Mouse (Mus musculus) forebrain, embryonic 13.5 days (tissue): ENCODE results near the gene Cradd. TPM values are rescaled to one million over a fixed set of nuclear protein-coding genes. Genes with fewer than 3 reads are reported as not detected.
A peak's percentile ranks its signal among the peaks of the same experiment; 100 is the strongest.

Experiments used
- ATAC-seq: fragments of 200-750 bp; cut with Nextera tagmentation; 2 replicates; pipeline ENCODE4 v1.8.0; 2017
- H3K27ac ChIP-seq: fragments of 300-500 bp; sonication (generic); 2 replicates; pipeline ENCODE4 v1.5.1; 2015; ENCODE audit warnings: inconsistent platforms, mild to moderate bottlenecking, moderate library complexity
- H3K27me3 ChIP-seq: fragments of 300-500 bp; sonication (generic); 2 replicates; pipeline ENCODE4 v1.6.1; 2015; ENCODE audit warnings: mild to moderate bottlenecking, inconsistent platforms
- H3K36me3 ChIP-seq: fragments of 300-500 bp; sonication (generic); 2 replicates; pipeline ENCODE4 v1.6.1; 2015; ENCODE audit warnings: mild to moderate bottlenecking, inconsistent platforms; ENCODE audit not compliant: poor library complexity, severe bottlenecking
- H3K4me1 ChIP-seq: fragments of 300-500 bp; sonication (generic); 2 replicates; pipeline ENCODE4 v1.6.1; 2015; ENCODE audit warnings: inconsistent platforms
- H3K4me2 ChIP-seq: fragments of 300-500 bp; sonication (generic); 2 replicates; pipeline ENCODE4 v1.6.1; 2015; ENCODE audit warnings: inconsistent platforms, mild to moderate bottlenecking, moderate library complexity
- H3K4me3 ChIP-seq: fragments of 300-500 bp; sonication (generic); 2 replicates; pipeline ENCODE4 v1.5.1; 2015; ENCODE audit warnings: mild to moderate bottlenecking, inconsistent platforms
- H3K9ac ChIP-seq: fragments of 300-500 bp; sonication (generic); 2 replicates; pipeline ENCODE4 v1.6.1; 2015; ENCODE audit warnings: mild to moderate bottlenecking, inconsistent platforms
- H3K9me3 ChIP-seq: fragments of 300-500 bp; sonication (generic); replicated peaks from 2 replicates; pipeline ENCODE4 v1.6.1; 2016; ENCODE audit warnings: inconsistent platforms
- WGBS: fragments of 180-500 bp; shearing (Covaris S2); methylation state at CpG from one replicate; pipeline ENCODE4 v1.1.7; 2015; 5-methylcytosine and 5-hydroxymethylcytosine counted together
- polyA plus RNA-seq: library from polyadenylated mRNA; unstranded; fragments of >200 nt; fragmentation: Nextera tagmentation; extraction: Ambion mirVana; gene quantifications from 2 replicates; pipeline ENCODE4 v1.2.1, GENCODE M21; 2015

The Cradd gene
- polyA plus RNA-seq, 1 experiment from 2014 or later = 11.3 TPM

DNA sequence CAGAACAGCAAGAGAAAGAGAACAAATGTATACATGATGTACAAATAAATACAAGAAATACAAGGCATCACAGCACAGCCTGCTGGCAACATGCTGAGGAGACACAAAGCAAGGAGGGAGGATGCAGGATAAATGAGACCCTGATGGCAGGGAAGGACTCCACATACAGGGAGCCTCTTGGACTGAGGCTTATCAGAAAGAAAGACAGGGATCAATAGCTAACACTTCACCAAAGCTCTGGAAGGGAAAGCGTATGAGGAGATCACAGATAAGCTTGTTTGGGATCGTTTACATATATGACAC, 78.3 kb downstream of the Cradd start:
- WGBS = 82% methylated on average over 2 of the region's 2 CpGs

DNA sequence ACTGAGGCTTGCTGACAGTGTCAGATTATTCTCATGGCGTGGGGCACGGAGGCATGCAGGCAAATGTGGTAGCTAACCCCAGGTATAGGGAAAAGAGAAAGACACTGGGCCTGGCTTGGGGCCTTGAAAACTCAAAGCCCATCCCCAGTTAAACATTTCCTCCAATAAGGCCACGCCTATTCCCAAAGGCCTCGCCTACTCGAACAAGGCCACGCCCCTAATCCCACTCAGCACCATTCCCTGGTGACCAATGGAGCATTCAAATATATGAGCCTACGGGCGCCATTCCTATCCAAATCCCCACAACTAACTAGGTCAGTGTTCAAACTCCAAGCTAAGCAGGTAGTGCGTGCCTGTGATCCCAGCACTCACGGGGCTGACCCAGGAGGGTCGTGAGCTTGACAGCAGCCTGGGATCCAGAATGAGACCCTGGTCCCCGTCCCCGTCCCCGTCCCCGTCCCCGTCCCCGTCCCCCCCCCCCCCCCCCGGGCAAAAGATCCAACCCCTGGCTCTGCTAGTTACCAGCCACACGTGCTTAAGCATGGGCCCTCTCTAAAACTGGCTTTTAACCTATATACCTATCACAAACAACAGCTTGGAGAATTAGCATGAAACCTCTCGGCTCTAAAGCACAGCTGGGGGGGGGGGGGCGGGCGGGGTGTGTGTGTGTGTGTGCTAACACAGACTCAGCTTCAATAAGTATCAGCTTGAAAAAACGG, 78.8 kb downstream of the Cradd start:
- H3K4me2 ChIP-seq = no peak overlapping the region
- peak; percentile 46; the same call in 1 of the 2 replicates for ATAC-seq
- no peak overlapping the region for H3K9ac ChIP-seq
- no peaks in the 10 kb centered on the region for H3K9me3 ChIP-seq
- 50% methylated on average over 18 of the region's 23 CpGs for WGBS
- H3K27me3 ChIP-seq = 0 out of 2 replicates have a peak, but pooled peaks cover 1% of the 10 kb centered on the region
- H3K27ac ChIP-seq = no peak overlapping the region
- H3K4me3 ChIP-seq = no peak overlapping the region
- H3K4me1 ChIP-seq = peaks cover 19% of the 10 kb centered on the region
- no peaks in the 10 kb centered on the region for H3K36me3 ChIP-seq

More for the DNA sequence above, 78.3 kb downstream of the Cradd start:
- Histone ChIP-seq H3K4me2 (no peak overlapping the region), H3K27me3 (0 out of 2 replicates have a peak, but pooled peaks cover 3% of the 10 kb centered on the region), H3K9ac (no peak overlapping the region), H3K27ac (no peak overlapping the region), H3K4me1 (peaks cover 18% of the 10 kb centered on the region), H3K4me3 (no peak overlapping the region), H3K9me3 (no peaks in the 10 kb centered on the region), H3K36me3 (no peaks in the 10 kb centered on the region)
- ATAC-seq = peak; percentile 42

DNA sequence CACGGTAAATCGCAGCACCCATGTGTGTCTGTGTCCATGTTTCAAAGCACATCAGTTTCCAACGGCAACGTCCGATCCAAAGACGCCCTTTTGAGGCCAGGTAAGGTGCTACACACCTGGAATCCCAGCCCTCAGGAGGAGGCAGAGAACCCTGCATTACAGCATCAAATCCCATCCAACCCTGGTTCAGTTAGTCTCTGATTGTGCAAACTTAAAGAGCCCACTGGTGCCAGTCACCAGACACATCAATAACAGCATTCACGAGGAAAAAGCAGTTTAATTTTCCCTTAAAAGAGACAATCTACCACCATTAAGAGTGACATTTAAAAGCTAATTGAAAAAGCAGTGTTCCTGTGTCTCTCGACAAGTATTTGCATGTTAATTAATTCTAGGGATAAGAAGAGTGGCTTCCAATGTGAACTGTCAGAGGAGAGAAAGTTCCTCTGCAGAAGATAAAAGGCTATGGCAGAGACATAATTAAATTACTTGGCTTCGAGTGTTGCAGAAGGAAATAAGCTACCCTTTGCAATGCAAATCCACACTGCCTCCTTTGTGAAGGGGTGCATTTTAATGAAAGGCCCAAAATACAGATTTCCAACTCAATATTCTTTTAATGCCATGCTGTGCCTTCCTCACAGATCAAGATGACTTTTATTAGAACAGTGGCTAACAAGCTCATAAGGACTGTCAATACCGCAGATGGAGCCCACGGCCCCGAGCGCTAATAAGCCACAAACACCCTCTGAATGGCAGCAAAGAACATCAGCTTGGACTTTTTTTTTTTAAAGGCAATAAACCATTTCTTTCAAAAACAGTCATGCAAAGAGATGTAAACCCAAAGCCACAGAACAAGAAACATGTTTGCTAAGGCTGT, 84.5 kb downstream of the Cradd start:
- H3K9me3 ChIP-seq = no peaks in the 10 kb centered on the region
- H3K27me3 ChIP-seq = peaks cover 15% of the 10 kb centered on the region; the same call in 1 of the 2 replicates
- H3K9ac ChIP-seq = no peak overlapping the region
- H3K4me3 ChIP-seq = no peak overlapping the region
- H3K27ac ChIP-seq = peak overlapping the region; percentile 52
- WGBS = 14% methylated on average over 13 of the region's 13 CpGs
- peak; percentile 92 for ATAC-seq
- H3K36me3 ChIP-seq = no peaks in the 10 kb centered on the region
- peaks cover 47% of the 10 kb centered on the region for H3K4me1 ChIP-seq
- H3K4me2 ChIP-seq = peak overlapping the region; percentile 1; the same call in 1 of the 2 replicates

DNA sequence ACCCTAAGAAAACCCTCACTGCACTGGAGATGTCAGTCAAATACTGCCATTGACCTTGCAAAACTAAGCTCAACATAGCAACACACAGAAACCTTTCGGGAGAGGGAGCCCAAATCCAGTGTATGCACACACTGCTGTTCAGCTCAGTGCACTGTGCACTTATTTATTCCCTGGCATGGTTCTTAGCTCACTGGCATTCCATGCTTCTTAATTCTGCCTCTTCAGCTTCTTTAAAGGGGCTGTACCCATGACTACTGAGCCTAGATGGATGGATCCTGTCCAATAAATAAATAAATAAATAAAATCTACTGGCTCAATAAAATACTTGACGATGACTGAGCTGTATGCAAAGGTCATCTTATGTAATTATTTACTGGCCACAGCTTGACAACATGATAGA, 85.3 kb downstream of the Cradd start:
- Histone ChIP-seq H3K4me1 (peaks cover 49% of the 10 kb centered on the region), H3K27me3 (peaks cover 15% of the 10 kb centered on the region; the same call in 1 of the 2 replicates), H3K27ac (peak overlapping the region; percentile 52), H3K9ac (no peak overlapping the region), H3K4me3 (no peak overlapping the region), H3K4me2 (0 out of 2 replicates have a peak overlapping the region, but pooled peaks have one; percentile 1), H3K9me3 (no peaks in the 10 kb centered on the region), H3K36me3 (no peaks in the 10 kb centered on the region)
- 46% methylated on average over 2 of the region's 2 CpGs for WGBS
- no peak for ATAC-seq

DNA sequence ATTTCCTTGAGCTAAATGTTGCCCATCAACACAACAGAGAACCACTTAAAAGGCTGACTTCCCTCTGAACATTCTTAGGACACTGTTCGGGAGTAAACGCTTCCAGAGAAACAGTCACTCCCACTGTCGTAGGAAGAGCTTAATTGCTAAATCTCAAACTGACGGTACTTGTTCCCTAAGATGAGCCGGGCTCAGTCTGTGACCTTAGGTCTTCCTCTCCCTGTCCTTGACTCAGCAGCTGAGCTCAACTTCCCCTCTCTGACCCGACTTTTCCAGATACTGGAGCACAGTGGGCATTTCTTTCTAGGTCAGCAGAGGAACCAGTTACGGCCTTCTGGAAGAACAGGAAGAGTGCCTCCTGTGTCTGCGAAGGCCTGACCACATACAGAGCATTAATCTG, 87.7 kb downstream of the Cradd start:
- H3K36me3 ChIP-seq = no peaks in the 10 kb centered on the region
- peaks cover 54% of the 10 kb centered on the region for H3K4me1 ChIP-seq
- no peak for ATAC-seq
- no peak overlapping the region for H3K4me2 ChIP-seq
- peaks cover 19% of the 10 kb centered on the region for H3K27me3 ChIP-seq
- WGBS = 36% methylated on average over 8 of the region's 8 CpGs
- no peaks in the 10 kb centered on the region; the same call in 1 of the 2 replicates for H3K9me3 ChIP-seq
- no peak overlapping the region for H3K4me3 ChIP-seq
- H3K27ac ChIP-seq = no peak overlapping the region
- H3K9ac ChIP-seq = no peak overlapping the region

DNA sequence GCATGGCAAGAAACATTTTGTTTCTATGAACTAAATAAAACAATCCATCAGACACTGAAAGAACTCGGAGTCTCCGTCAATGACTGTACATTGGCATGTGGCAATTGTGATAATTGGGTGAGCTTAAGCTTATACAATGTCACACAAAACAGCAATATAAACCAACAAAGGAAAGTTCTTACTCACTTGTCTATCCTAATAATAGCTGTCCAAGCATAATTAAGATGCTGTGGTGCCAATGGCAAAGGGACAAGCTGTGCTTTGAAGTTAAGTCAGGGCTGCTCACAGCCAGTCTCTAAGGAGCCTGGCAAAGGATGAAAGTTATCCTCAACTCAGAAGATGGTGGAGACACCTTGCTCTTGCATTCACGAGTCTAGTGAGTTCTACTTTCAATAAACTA, 89.3 kb downstream of the Cradd start:
- H3K9ac ChIP-seq = no peak overlapping the region
- H3K27me3 ChIP-seq = peaks cover 23% of the 10 kb centered on the region
- no peak for ATAC-seq
- H3K4me2 ChIP-seq = no peak overlapping the region
- no peaks in the 10 kb centered on the region for H3K36me3 ChIP-seq
- WGBS = 24% methylated on average over 3 of the region's 3 CpGs
- no peaks in the 10 kb centered on the region; the same call in 1 of the 2 replicates for H3K9me3 ChIP-seq
- H3K4me1 ChIP-seq = peaks cover 48% of the 10 kb centered on the region
- H3K27ac ChIP-seq = no peak overlapping the region
- no peak overlapping the region for H3K4me3 ChIP-seq

DNA sequence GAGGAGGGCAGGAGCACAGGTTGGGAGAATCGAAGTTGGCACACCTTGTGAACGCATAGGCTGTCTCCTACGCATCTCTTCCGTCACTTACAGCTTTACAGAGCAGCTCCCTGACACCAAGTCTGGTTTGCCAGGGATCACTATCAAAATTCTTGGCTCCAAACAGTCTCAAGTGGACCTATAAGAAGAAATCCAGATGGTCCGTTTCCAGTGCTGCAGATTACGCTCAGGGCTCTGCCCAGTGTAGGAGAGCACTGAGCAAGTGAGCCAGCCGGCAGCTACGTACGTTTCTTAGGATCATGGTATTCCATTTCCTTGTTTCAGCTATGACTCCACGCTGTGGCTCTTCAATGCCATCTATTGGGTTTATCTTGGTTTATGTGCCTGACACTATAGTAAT, 90.9 kb downstream of the Cradd start:
- H3K9me3 ChIP-seq = no peaks in the 10 kb centered on the region; the same call in 1 of the 2 replicates
- peaks cover 23% of the 10 kb centered on the region for H3K27me3 ChIP-seq
- H3K4me2 ChIP-seq = no peak overlapping the region
- H3K4me3 ChIP-seq = no peak overlapping the region
- no peak overlapping the region for H3K27ac ChIP-seq
- H3K36me3 ChIP-seq = no peaks in the 10 kb centered on the region
- no peak for ATAC-seq
- H3K9ac ChIP-seq = no peak overlapping the region
- 86% methylated on average over 10 of the region's 10 CpGs for WGBS
- H3K4me1 ChIP-seq = peaks cover 32% of the 10 kb centered on the region

DNA sequence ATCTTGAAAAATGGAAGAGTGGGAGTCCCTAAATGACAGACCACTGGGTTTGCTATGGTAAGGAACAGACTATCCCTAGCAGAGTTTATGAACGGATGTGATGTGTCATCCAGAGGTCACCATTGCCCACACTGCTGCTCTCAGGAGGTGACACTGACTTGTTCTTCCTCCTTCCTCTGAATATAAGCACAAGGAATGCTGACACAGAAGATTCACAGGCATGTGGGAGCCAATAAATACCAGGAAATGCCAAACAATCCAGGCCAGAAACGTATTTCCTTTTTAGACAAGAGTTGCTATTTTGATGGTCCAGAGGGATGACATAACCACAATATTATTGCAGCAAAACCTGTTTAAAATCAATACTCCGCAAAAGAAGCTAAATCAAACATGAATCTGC, 91.4 kb downstream of the Cradd start:
- 90% methylated on average over 3 of the region's 3 CpGs for WGBS
- H3K9ac ChIP-seq = no peak overlapping the region
- peaks cover 23% of the 10 kb centered on the region for H3K27me3 ChIP-seq
- ATAC-seq = no peak
- no peak overlapping the region for H3K27ac ChIP-seq
- H3K4me3 ChIP-seq = no peak overlapping the region
- H3K4me2 ChIP-seq = no peak overlapping the region
- peaks cover 29% of the 10 kb centered on the region for H3K4me1 ChIP-seq
- no peaks in the 10 kb centered on the region; the same call in 1 of the 2 replicates for H3K9me3 ChIP-seq
- H3K36me3 ChIP-seq = no peaks in the 10 kb centered on the region

DNA sequence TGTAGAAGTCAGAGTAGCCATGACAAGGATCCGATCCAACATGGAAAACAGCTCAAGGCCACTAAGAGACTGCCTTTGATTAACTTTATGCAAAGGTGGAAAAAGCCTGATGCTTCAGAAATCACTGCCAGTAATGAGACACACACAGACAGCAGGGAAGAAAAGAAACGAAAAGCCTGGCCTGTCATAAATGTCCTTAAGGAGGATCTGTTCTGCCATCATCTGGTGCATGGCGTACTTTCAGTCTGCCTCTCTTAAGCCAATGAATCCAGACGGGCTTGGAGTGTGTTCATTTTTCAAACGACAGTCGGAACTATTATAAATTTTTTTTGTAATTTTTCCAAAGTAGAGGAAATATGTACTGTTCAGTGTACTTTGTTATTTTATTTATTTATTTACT, 95.7 kb downstream of the Cradd start:
- ATAC-seq = peak; percentile 68; the same call in 1 of the 2 replicates

DNA sequence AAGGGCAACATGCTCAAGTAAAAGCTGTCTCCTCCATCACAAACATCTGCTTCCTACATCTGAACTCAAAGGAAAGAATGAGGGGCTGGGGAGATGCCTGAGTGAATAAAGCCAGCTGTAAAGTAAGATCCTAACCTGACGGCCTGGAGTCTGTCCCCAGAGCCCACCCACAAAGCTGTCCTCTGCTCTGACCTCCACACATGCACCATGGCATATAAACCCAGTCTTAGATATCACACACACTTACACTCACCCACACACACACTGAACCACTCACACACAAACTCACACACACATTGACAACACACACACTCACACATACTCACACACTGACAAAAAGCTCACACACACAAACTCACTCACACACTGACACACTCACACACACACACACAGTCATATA, 96.3 kb downstream of the Cradd start:
- Histone ChIP-seq H3K4me1 (peaks cover 4% of the 10 kb centered on the region; the same call in 1 of the 2 replicates), H3K4me2 (no peak overlapping the region), H3K36me3 (no peaks in the 10 kb centered on the region), H3K27ac (no peak overlapping the region), H3K9ac (no peak overlapping the region), H3K9me3 (no peaks in the 10 kb centered on the region), H3K4me3 (no peak overlapping the region), H3K27me3 (0 out of 2 replicates have a peak, but pooled peaks cover 4% of the 10 kb centered on the region)
- 15% methylated on average over 1 of the region's 1 CpGs for WGBS
- no peak for ATAC-seq

More for the DNA sequence above, 95.7 kb downstream of the Cradd start:
- Histone ChIP-seq H3K36me3 (no peaks in the 10 kb centered on the region), H3K27ac (no peak overlapping the region), H3K4me2 (no peak overlapping the region), H3K4me3 (no peak overlapping the region), H3K27me3 (peaks cover 8% of the 10 kb centered on the region; the same call in 1 of the 2 replicates), H3K9me3 (no peaks in the 10 kb centered on the region; the same call in 1 of the 2 replicates), H3K4me1 (peaks cover 6% of the 10 kb centered on the region), H3K9ac (no peak overlapping the region)
- WGBS = 62% methylated on average over 6 of the region's 6 CpGs

DNA sequence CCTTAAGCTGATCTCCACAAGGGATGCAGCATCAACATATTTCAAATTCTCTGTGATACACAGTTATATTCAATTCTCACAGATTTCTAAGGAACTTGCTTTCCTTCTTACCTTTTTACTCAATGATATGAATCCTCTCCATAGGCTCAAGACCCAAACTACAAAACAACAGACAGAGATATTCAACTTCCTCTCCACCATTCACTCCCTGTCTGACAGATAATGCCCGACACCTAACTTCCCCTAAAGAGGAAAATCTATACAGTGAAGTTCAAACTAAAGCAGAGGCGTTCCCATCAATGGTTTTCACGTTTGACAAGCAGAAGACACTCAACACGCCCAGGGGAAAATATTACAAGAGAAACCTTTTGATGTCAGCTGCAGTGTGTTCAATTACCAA, 97.2 kb downstream of the Cradd start:
- Histone ChIP-seq H3K27ac (no peak overlapping the region), H3K4me3 (no peak overlapping the region), H3K27me3 (0 out of 2 replicates have a peak, but pooled peaks cover 4% of the 10 kb centered on the region), H3K36me3 (no peaks in the 10 kb centered on the region), H3K4me1 (peaks cover 4% of the 10 kb centered on the region; the same call in 1 of the 2 replicates), H3K9ac (no peak overlapping the region), H3K4me2 (no peak overlapping the region), H3K9me3 (no peaks in the 10 kb centered on the region)
- ATAC-seq = no peak
- WGBS = 76% methylated on average over 4 of the region's 4 CpGs

DNA sequence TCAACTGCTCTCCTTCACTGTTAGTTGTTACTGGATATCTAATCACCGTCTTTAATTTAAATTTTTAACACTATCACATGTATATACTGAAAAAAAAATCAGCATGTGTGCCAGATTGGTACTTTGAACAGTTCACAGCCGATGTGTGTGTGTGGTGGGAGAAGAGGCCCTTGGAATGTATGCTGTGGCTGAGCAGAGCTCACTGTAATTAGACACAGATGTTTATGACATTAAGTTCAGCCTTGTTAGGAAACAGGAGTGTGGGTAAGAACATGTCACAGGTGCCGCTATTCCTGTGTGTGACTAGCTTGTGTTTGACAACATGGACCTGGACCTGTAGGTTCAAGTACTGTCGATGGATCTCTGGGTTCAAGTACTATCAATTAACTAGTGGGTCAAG, 98.9 kb downstream of the Cradd start:
- 91% methylated on average over 4 of the region's 4 CpGs for WGBS
- Histone ChIP-seq H3K36me3 (no peaks in the 10 kb centered on the region), H3K4me2 (no peak overlapping the region), H3K27ac (no peak overlapping the region), H3K4me1 (peaks cover 4% of the 10 kb centered on the region; the same call in 1 of the 2 replicates), H3K4me3 (no peak overlapping the region), H3K9me3 (no peaks in the 10 kb centered on the region), H3K9ac (no peak overlapping the region), H3K27me3 (no peaks in the 10 kb centered on the region)
- no peak for ATAC-seq
